Mouse (Mus musculus): ENCODE data around the gene Nkx6-2. TPM values are rescaled to one million over a fixed set of nuclear protein-coding genes. Genes with fewer than 3 reads are reported as not detected.

Nkx6-2 gene
- polyA plus RNA-seq, 1 experiment from 2014 or later, result not detected

DNA sequence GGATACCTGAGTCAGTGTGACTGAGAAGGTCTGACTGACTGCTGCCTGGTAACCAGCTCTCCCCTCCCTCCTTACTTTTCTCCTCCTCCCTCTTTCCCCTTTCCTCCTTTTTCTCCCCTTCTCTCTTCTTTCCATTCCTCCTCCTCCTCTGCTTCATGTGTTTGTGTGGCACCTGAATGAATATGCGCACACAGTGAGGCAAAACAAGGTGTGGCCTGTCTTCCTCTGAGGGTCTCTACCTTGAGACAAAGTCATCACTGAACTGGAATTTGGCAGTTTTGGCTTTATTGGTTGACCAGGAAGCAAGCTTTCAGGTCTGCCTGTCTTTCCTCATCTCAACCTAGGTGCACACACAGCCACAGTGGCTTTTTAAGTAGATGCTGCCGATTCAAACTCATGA is 45.8 kb downstream of the Nkx6-2 start:
- Histone ChIP-seq H3K4me2 (ENCODE audit: low read depth, low read length) (no peak overlapping the region), H3K27me3 (ENCODE audit: control insufficient read depth, insufficient read depth, low read depth, low read length) (no peaks in the 10 kb centered on the region), H3K9me3 (replicated peaks; ENCODE audit: control insufficient read depth, low read length) (no peaks in the 10 kb centered on the region), H3K27ac (ENCODE audit: low read length) (no peak overlapping the region), H3K4me3 (ENCODE audit: low read depth, low read length) (no peak overlapping the region), H3K36me3 (ENCODE audit: control insufficient read depth, insufficient read depth) (no peaks in the 10 kb centered on the region), H3K9ac (ENCODE audit: low read depth, low read length) (no peak overlapping the region), H3K4me1 (ENCODE audit: control insufficient read depth, low read depth, low read length) (no peaks in the 10 kb centered on the region)
- ATAC-seq (ENCODE audit: low read depth), result no peak
- 87% methylated on average over 2 of the region's 2 CpGs for WGBS (ENCODE audit: insufficient replicate concordance)

DNA sequence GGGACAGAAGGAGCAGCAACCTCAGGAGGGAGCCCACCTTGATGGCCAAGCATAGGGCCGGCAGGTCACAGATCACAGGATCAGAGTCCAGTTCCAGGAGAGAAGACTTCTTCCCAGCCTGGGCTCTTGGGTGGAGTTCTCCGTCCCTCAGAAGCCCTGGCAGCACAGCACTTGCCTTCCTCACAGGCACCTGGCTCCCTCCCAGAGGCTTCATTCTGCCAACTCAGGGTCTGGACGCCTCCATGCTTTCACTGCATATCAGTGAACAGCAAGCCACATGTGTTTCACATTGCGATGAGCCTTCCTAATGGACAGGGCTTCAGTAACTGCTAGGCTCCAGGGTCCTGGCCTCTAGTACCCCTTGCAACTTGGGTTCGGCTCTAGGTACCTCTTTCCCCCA is 46.3 kb downstream of the Nkx6-2 start:
- no peaks in the 10 kb centered on the region for H3K9me3 ChIP-seq (replicated peaks; ENCODE audit: control insufficient read depth, low read length)
- WGBS (ENCODE audit: insufficient replicate concordance), result 67% methylated on average over 5 of the region's 5 CpGs

DNA sequence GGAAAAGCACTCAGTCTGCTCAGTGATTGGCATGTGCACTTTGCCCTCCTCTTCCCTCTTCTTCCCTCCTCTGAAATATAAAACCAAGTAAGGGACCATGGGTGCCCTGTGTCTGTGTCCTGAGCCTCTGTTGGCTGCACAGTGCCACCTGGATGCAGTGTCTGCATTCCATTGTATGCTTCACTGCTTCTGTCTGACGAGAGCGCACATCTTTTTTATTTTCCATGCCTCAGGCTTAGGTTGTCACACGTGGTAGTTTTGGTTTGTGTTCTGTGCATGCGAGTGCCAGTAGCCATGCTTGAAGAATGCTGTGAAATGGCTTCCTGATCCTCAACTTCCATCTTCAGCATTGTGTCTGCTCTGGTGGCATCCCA is 51.2 kb downstream of the Nkx6-2 start:
- no peak overlapping the region for H3K27ac ChIP-seq (ENCODE audit: low read length)
- WGBS (ENCODE audit: insufficient replicate concordance), result 67% methylated on average over 4 of the region's 4 CpGs
- no peaks in the 10 kb centered on the region for H3K9me3 ChIP-seq (replicated peaks; ENCODE audit: control insufficient read depth, low read length)
- H3K9ac ChIP-seq (ENCODE audit: low read depth, low read length), result no peak overlapping the region
- no peaks in the 10 kb centered on the region for H3K36me3 ChIP-seq (ENCODE audit: control insufficient read depth, insufficient read depth)
- H3K4me1 ChIP-seq (ENCODE audit: control insufficient read depth, low read depth, low read length), result no peaks in the 10 kb centered on the region
- no peaks in the 10 kb centered on the region for H3K27me3 ChIP-seq (ENCODE audit: control insufficient read depth, insufficient read depth, low read depth, low read length)
- H3K4me3 ChIP-seq (ENCODE audit: low read depth, low read length), result no peak overlapping the region
- no peak overlapping the region for H3K4me2 ChIP-seq (ENCODE audit: low read depth, low read length)
- ATAC-seq (ENCODE audit: low read depth), result no peak

More for the DNA sequence above, 46.3 kb downstream of the Nkx6-2 start:
- Histone ChIP-seq H3K27ac (ENCODE audit: low read length) (no peak overlapping the region), H3K9ac (ENCODE audit: low read depth, low read length) (no peak overlapping the region), H3K36me3 (ENCODE audit: control insufficient read depth, insufficient read depth) (no peaks in the 10 kb centered on the region), H3K4me2 (ENCODE audit: low read depth, low read length) (no peak overlapping the region), H3K27me3 (ENCODE audit: control insufficient read depth, insufficient read depth, low read depth, low read length) (no peaks in the 10 kb centered on the region), H3K4me3 (ENCODE audit: low read depth, low read length) (no peak overlapping the region), H3K4me1 (ENCODE audit: control insufficient read depth, low read depth, low read length) (no peaks in the 10 kb centered on the region)
- no peak for ATAC-seq (ENCODE audit: low read depth)

DNA sequence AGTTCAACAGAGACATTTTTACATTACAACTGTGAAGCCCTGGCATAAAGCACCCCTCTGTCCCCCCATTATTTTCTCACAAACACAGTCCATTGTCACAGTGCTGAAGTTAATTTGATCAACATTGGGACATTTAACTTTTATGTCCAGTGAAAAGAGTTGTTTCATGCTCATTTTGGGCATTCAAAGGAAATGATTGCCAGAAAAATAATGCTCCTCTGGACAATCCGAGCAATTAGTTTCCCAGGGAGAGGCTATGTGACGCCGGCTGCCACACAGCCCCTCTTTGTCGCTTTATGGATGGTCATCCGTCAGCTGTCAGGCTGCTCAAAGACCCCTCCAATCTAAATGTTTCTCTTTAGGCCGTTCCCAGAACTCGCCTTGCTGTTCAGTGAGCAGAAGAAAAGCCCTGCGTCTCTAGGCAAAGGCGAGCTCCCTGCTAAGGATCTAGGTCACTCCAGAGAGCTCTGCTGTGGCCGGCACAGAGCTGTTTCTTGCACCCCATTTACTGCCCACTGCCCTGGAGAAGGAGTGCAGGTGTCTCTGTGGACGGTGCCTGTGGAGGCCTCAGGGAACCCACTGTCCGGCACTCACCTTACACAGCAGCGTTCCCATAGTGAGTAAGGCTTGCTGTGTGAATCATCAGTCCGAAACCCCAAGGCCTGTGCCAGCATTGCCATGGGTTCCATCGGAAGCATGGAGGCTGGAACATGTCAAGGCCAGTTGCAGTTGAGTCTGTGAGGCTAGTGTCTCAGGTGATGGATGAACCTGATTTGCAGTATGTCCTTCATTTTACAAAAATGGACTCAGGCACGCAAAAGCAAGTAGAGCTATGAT is 51.8 kb downstream of the Nkx6-2 start:
- H3K27ac ChIP-seq (ENCODE audit: low read length), result no peak overlapping the region
- no peak for ATAC-seq (ENCODE audit: low read depth)
- no peaks in the 10 kb centered on the region for H3K4me1 ChIP-seq (ENCODE audit: control insufficient read depth, low read depth, low read length)
- no peak overlapping the region for H3K9ac ChIP-seq (ENCODE audit: low read depth, low read length)
- no peaks in the 10 kb centered on the region for H3K36me3 ChIP-seq (ENCODE audit: control insufficient read depth, insufficient read depth)
- H3K4me3 ChIP-seq (ENCODE audit: low read depth, low read length), result no peak overlapping the region
- WGBS (ENCODE audit: insufficient replicate concordance), result 71% methylated on average over 16 of the region's 16 CpGs
- H3K4me2 ChIP-seq (ENCODE audit: low read depth, low read length), result no peak overlapping the region
- H3K9me3 ChIP-seq (replicated peaks; ENCODE audit: control insufficient read depth, low read length), result no peaks in the 10 kb centered on the region
- H3K27me3 ChIP-seq (ENCODE audit: control insufficient read depth, insufficient read depth, low read depth, low read length), result no peaks in the 10 kb centered on the region

Other genes starting within 250 kb of the Nkx6-2 start
- 3.2 and 3.5 TPM in 2 replicates for gene Inpp5a, start 193.7 kb downstream of the Nkx6-2 start, polyA plus RNA-seq (2015; fragmentation: Nextera tagmentation; extraction: Ambion mirVana)
- not detected in 2 replicates for gene Cfap46, start 101.0 kb upstream of the Nkx6-2 start, polyA plus RNA-seq (2015; fragmentation: Nextera tagmentation; extraction: Ambion mirVana)

Measured in liver, embryonic 16.5 days (tissue).